Mouse (Mus musculus) stomach, postnatal 0 days (tissue): ENCODE results near the gene Sema4g.

Source experiments
- CTCF ChIP-seq: IDR thresholded peaks from 2 replicates; pipeline ENCODE4 v1.5.1; 2016; ENCODE audit warnings: antibody characterized with exemption, low read depth, mild to moderate bottlenecking, moderate library complexity
- EP300 ChIP-seq: optimal IDR thresholded peaks from 2 replicates; pipeline ENCODE3; 2016; ENCODE audit warnings: antibody characterized with exemption

DNA sequence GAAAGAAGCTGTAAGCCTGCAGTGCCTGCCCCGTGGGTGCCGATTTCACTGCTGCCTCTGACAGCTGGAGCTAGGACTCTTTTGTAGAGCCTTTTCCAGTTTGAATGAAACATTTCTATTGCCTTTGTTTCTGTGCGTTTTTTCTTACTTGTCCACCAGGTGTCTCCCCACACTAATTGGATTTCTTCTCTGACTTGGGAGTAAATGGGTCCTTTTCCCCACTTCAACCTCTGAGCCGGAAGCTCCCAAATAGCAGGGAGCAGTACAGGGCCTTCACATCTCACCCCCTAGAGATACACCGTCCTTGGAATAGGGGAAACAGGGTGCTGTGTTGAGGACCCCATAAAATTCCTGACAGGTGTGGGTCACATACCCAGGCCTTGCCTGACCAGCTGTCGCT lies 23.7 kb downstream of the Sema4g start:
- peak; percentile 83 for TF ChIP-seq CTCF
- TF ChIP-seq EP300 = no peak
